Mouse (Mus musculus): ENCODE data around the gene Adprm. TPM values are rescaled to one million over a fixed set of nuclear protein-coding genes. Genes with fewer than 3 reads are reported as not detected.

Adprm gene
- polyA plus RNA-seq, 1 experiment = 13.1 TPM

GRCm38 (mm10) chr11:67086467-67087164 lies 34.2 kb upstream of the Adprm start:
- Histone ChIP-seq H3ac (ENCODE audit: control insufficient read depth, insufficient read length) (no peak overlapping the region), H3K36me3 (ENCODE audit: control insufficient read depth, insufficient read depth) (peaks cover 7% of the 10 kb centered on the region), H3K79me2 (ENCODE audit: control insufficient read depth, insufficient read depth) (no peaks in the 10 kb centered on the region), H3K4me2 (ENCODE audit: low read depth) (peak overlapping the region; percentile 54), H3K27me3 (ENCODE audit: control insufficient read depth, insufficient read depth, insufficient read length) (no peaks in the 10 kb centered on the region), H3K4me3 (no peak overlapping the region)
- TF ChIP-seq SRF (IDR thresholded peaks at IDR 0.05; ENCODE audit: control insufficient read depth, insufficient read length, low read depth) = no peak
- peak; percentile 44 for TF ChIP-seq POLR2A (IDR thresholded peaks at IDR 0.05; ENCODE audit: insufficient read length, low read depth)

- peaks cover 7% of the 10 kb centered on the region for H3K36me3 ChIP-seq (ENCODE audit: control insufficient read depth, insufficient read depth)
- peak overlapping the region; percentile 62 for H3K4me2 ChIP-seq (ENCODE audit: low read depth)
- no peaks in the 10 kb centered on the region for H3K79me2 ChIP-seq (ENCODE audit: control insufficient read depth, insufficient read depth)
- H3K27me3 ChIP-seq (ENCODE audit: control insufficient read depth, insufficient read depth, insufficient read length) = no peaks in the 10 kb centered on the region
- H3K4me3 ChIP-seq = no peak overlapping the region
- TF ChIP-seq MYOD1 (IDR thresholded peaks at IDR 0.05; ENCODE audit: control insufficient read depth in 1 of 3, insufficient read length in 2 of 3, low read depth in 2 of 3) (no peak), MYOG (IDR thresholded peaks at IDR 0.05; ENCODE audit: control insufficient read depth in 1 of 3, insufficient read depth in 1 of 3, insufficient read length in 2 of 3, low read depth in 2 of 3) (no peak), TCF12 (IDR thresholded peaks at IDR 0.05; ENCODE audit: insufficient read depth, poor library complexity, severe bottlenecking) (no peak), SRF (IDR thresholded peaks at IDR 0.05; ENCODE audit: control insufficient read depth, insufficient read length, low read depth) (no peak), MAX (IDR thresholded peaks at IDR 0.05; ENCODE audit: low read depth) (no peak), POLR2AphosphoS2 (IDR thresholded peaks at IDR 0.05; ENCODE audit: insufficient read length, low read depth) (no peak), E2F4 (IDR thresholded peaks at IDR 0.05; ENCODE audit: insufficient read depth) (no peak)
- H3ac ChIP-seq (ENCODE audit: control insufficient read depth, insufficient read length) = no peak overlapping the region
Observed at GRCm38 (mm10) chr11:67085489-67085888, 33.1 kb upstream of the Adprm start.

- TF ChIP-seq TCF12 (IDR thresholded peaks at IDR 0.05; ENCODE audit: insufficient read depth, poor library complexity, severe bottlenecking) = no peak
- TF ChIP-seq POLR2A (IDR thresholded peaks at IDR 0.05; ENCODE audit: insufficient read length, low read depth) = peak; percentile 52
- TF ChIP-seq MAX (IDR thresholded peaks at IDR 0.05; ENCODE audit: low read depth) = no peak
- TF ChIP-seq POLR2AphosphoS2 (IDR thresholded peaks at IDR 0.05; ENCODE audit: insufficient read length, low read depth) = peak; percentile 87
- TF ChIP-seq E2F4 (IDR thresholded peaks at IDR 0.05; ENCODE audit: insufficient read depth) = no peak
- TF ChIP-seq CEBPB (IDR thresholded peaks at IDR 0.05; ENCODE audit: insufficient read depth, poor library complexity, severe bottlenecking) = no peak
- Histone ChIP-seq H3K27me3 (ENCODE audit: control insufficient read depth, insufficient read depth, insufficient read length) (no peaks in the 10 kb centered on the region), H3ac (ENCODE audit: control insufficient read depth, insufficient read length) (no peak overlapping the region), H3K4me3 (peak overlapping the region; percentile 43), H3K36me3 (ENCODE audit: control insufficient read depth, insufficient read depth) (no peaks in the 10 kb centered on the region), H3K4me2 (ENCODE audit: low read depth) (peak overlapping the region; percentile 62), H3K79me2 (ENCODE audit: control insufficient read depth, insufficient read depth) (no peaks in the 10 kb centered on the region)
Observed at GRCm38 (mm10) chr11:67083712-67084340, 31.4 kb upstream of the Adprm start.

GRCm38 (mm10) chr11:67083239-67083638 lies 30.8 kb upstream of the Adprm start:
- Histone ChIP-seq H3K79me2 (ENCODE audit: control insufficient read depth, insufficient read depth) (no peaks in the 10 kb centered on the region), H3K27me3 (ENCODE audit: control insufficient read depth, insufficient read depth, insufficient read length) (no peaks in the 10 kb centered on the region), H3ac (ENCODE audit: control insufficient read depth, insufficient read length) (no peak overlapping the region), H3K4me3 (peak overlapping the region; percentile 43), H3K36me3 (ENCODE audit: control insufficient read depth, insufficient read depth) (no peaks in the 10 kb centered on the region), H3K4me2 (ENCODE audit: low read depth) (peak overlapping the region; percentile 62)
- TF ChIP-seq REST (IDR thresholded peaks at IDR 0.05; ENCODE audit: insufficient read depth, insufficient read length) (no peak), E2F4 (IDR thresholded peaks at IDR 0.05; ENCODE audit: insufficient read depth) (no peak), POLR2A (IDR thresholded peaks at IDR 0.05; ENCODE audit: insufficient read length, low read depth) (no peak), TCF3 (IDR thresholded peaks at IDR 0.05; ENCODE audit: insufficient read length, low read depth) (no peak), USF1 (IDR thresholded peaks at IDR 0.05; ENCODE audit: low read depth) (no peak), CEBPB (IDR thresholded peaks at IDR 0.05; ENCODE audit: insufficient read depth, poor library complexity, severe bottlenecking) (no peak), SRF (IDR thresholded peaks at IDR 0.05; ENCODE audit: control insufficient read depth, insufficient read length, low read depth) (no peak), MYOD1 (IDR thresholded peaks at IDR 0.05; ENCODE audit: control insufficient read depth in 1 of 3, insufficient read length in 2 of 3, low read depth in 2 of 3) (no peak), MAX (IDR thresholded peaks at IDR 0.05; ENCODE audit: low read depth) (no peak), TCF12 (IDR thresholded peaks at IDR 0.05; ENCODE audit: insufficient read depth, poor library complexity, severe bottlenecking) (no peak), POLR2AphosphoS2 (IDR thresholded peaks at IDR 0.05; ENCODE audit: insufficient read length, low read depth) (no peak), MYOG (IDR thresholded peaks at IDR 0.05; ENCODE audit: control insufficient read depth in 1 of 3, insufficient read depth in 1 of 3, insufficient read length in 2 of 3, low read depth in 2 of 3) (no peak)

- H3K27me3 ChIP-seq (ENCODE audit: control insufficient read depth, insufficient read depth, insufficient read length) = no peaks in the 10 kb centered on the region
- peak; percentile 30 for TF ChIP-seq POLR2A (IDR thresholded peaks at IDR 0.05; ENCODE audit: insufficient read length, low read depth)
- TF ChIP-seq SRF (IDR thresholded peaks at IDR 0.05; ENCODE audit: control insufficient read depth, insufficient read length, low read depth) = no peak
- peak; percentile 57 for TF ChIP-seq POLR2AphosphoS2 (IDR thresholded peaks at IDR 0.05; ENCODE audit: insufficient read length, low read depth)
- no peak for TF ChIP-seq MAX (IDR thresholded peaks at IDR 0.05; ENCODE audit: low read depth)
- no peaks in the 10 kb centered on the region for H3K36me3 ChIP-seq (ENCODE audit: control insufficient read depth, insufficient read depth)
- H3K79me2 ChIP-seq (ENCODE audit: control insufficient read depth, insufficient read depth) = no peaks in the 10 kb centered on the region
- H3K4me3 ChIP-seq = peak overlapping the region; percentile 43
- no peak overlapping the region for H3ac ChIP-seq (ENCODE audit: control insufficient read depth, insufficient read length)
- H3K4me2 ChIP-seq (ENCODE audit: low read depth) = peak overlapping the region; percentile 62
Observed at GRCm38 (mm10) chr11:67082793-67083192, 30.4 kb upstream of the Adprm start.

Data from myocyte (in vitro differentiated cells).